Mouse (Mus musculus) monocyte, adult 5-6 weeks (primary cell): ENCODE results near the gene Fgf15. TPM values are rescaled to one million over a fixed set of nuclear protein-coding genes. Genes with fewer than 3 reads are reported as not detected.

Experiments used
- ATAC-seq: fragments of 153-309, 156-312 bp; replicated peaks from 2 replicates; pipeline ENCODE4 v1.8.0; 2017; ENCODE audit warnings: mild to moderate bottlenecking; ENCODE audit not compliant: low TSS enrichment, insufficient number of reproducible peaks, severe bottlenecking, poor library complexity, low FRiP score
- total RNA-seq: library from RNA; stranded (forward); fragments of 200-1000, 200-491, 200-594 nt; gene quantifications from 3 replicates; pipeline ENCODE4 v1.2.3, GENCODE M21; 2017

Gene Fgf15
- total RNA-seq, 1 experiment from 2014 or later: not detected

- ATAC-seq: 0 out of 2 replicates have a peak, but pooled peaks have one; percentile 14
Measured at GRCm38 (mm10) chr7:144927591-144927990, 31.3 kb downstream of the Fgf15 start.

GRCm38 (mm10) chr7:144928009-144928888 is 31.9 kb downstream of the Fgf15 start:
- no peak for ATAC-seq

GRCm38 (mm10) chr7:144928889-144929210 is 32.5 kb downstream of the Fgf15 start:
- no peak for ATAC-seq

- no peak for ATAC-seq
Measured at GRCm38 (mm10) chr7:144929506-144929905, 33.2 kb downstream of the Fgf15 start.

GRCm38 (mm10) chr7:144929931-144930330 is 33.6 kb downstream of the Fgf15 start:
- no peak for ATAC-seq

- no peak for ATAC-seq
Measured at GRCm38 (mm10) chr7:144931778-144932177, 35.4 kb downstream of the Fgf15 start.

GRCm38 (mm10) chr7:144932389-144932937 is 36.1 kb downstream of the Fgf15 start:
- ATAC-seq: no peak

GRCm38 (mm10) chr7:144933336-144933735 is 37.0 kb downstream of the Fgf15 start:
- ATAC-seq: no peak

GRCm38 (mm10) chr7:144933796-144934195 is 37.5 kb downstream of the Fgf15 start:
- ATAC-seq: no peak

- no peak for ATAC-seq
Measured at GRCm38 (mm10) chr7:144934901-144935300, 38.6 kb downstream of the Fgf15 start.

- ATAC-seq: no peak
Measured at GRCm38 (mm10) chr7:144935563-144935962, 39.2 kb downstream of the Fgf15 start.

- no peak for ATAC-seq
Measured at GRCm38 (mm10) chr7:144936311-144936880, 40.1 kb downstream of the Fgf15 start.

GRCm38 (mm10) chr7:144937490-144937889 is 41.2 kb downstream of the Fgf15 start:
- peak; percentile 74 for ATAC-seq

GRCm38 (mm10) chr7:144937899-144938517 is 41.7 kb downstream of the Fgf15 start:
- ATAC-seq: no peak

GRCm38 (mm10) chr7:144938661-144939343 is 42.5 kb downstream of the Fgf15 start:
- no peak for ATAC-seq

- no peak for ATAC-seq
Measured at GRCm38 (mm10) chr7:144939344-144940002, 43.1 kb downstream of the Fgf15 start, which contains the start of gene Ccnd1. Ccnd1 (minus strand) TSS chr7:144939925.

GRCm38 (mm10) chr7:144940003-144940571 is 43.8 kb downstream of the Fgf15 start:
- ATAC-seq: no peak

GRCm38 (mm10) chr7:144940585-144940984 is 44.3 kb downstream of the Fgf15 start:
- ATAC-seq: no peak
